Mouse (Mus musculus) adrenal gland, postnatal 25 days (tissue): Measurements from ENCODE around the gene Olfr131. TPM values are rescaled to one million over a fixed set of nuclear protein-coding genes. Genes with fewer than 3 reads are reported as not detected.
"Not testable (repeated sequence)": the region's sequence is repeated elsewhere in the genome, so short reads cannot be mapped to it uniquely, and the experiment has no call there.

Experiments used
- DNase-seq: peaks from one replicate; pipeline ENCODE4 v3.0.0; 2021; ENCODE audit warnings: mixed read lengths
- long read RNA-seq: library from polyadenylated mRNA; stranded (forward); transcript quantifications from one replicate; pipeline ENCODE4 v2.0.0, GENCODE M21; 2021
- total RNA-seq: library from RNA; stranded (reverse); gene quantifications from 2 replicates; pipeline ENCODE4 v1.2.3, GENCODE M21; 2021

Gene Olfr131
- not detected in 2 replicates for total RNA-seq
- long read RNA-seq, result 0 reads

- DNase-seq, result no peak
Measured at GRCm38 (mm10) chr17:38088593-38088992, at the start of gene Olfr131. Gene Olfr131, minus strand, starts transcription at chr17:38088693.

DNA sequence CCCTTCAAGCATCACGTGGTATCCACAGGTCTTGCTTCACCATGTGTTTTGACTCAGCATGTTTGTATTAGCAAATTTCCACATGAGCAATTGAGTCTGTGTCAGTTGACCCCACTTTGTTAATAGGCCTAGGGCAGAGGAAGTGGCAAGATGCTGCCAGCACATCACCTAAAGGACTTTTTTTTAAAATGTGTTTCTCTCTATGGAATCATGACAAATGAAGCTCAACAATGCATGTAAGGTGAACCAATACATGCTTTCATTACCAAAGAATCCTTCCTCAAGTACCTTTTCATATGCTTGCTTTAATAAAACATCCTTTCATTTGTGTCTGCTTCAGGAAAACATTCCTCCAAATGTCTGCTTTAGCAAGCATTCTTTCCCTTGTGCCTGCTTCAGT lies 45.9 kb upstream of the Olfr131 start, which contains the start of gene Olfr132:
TSS of gene Olfr132 (minus strand) at position 101 of the 400 bp plus-strand sequence.
- DNase-seq, result no peak

GRCm38 (mm10) chr17:38125371-38125770 lies 36.9 kb upstream of the Olfr131 start:
- DNase-seq, result not testable (repeated sequence)

- not testable (repeated sequence) for DNase-seq
Measured at GRCm38 (mm10) chr17:38124199-38124598, 35.7 kb upstream of the Olfr131 start.

DNA sequence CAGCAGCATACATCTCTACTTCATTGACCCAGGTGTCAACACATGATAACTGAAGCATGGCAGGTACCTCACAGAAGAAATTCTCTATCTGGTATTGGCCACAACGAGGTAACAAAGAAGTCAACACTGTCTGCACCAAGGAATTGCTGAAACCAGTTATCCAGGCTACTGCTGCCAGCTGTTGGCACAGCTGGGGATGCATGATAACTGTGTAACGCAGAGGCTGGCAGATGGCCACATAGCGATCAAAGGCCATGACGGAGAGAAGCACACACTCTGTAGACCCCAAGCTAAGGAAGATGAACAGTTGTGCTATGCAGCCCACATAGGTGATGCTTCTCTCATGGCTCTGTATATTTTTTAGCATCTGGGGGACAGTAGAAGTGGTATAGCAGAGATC lies 6.1 kb downstream of the Olfr131 start:
- DNase-seq, result no peak

DNA sequence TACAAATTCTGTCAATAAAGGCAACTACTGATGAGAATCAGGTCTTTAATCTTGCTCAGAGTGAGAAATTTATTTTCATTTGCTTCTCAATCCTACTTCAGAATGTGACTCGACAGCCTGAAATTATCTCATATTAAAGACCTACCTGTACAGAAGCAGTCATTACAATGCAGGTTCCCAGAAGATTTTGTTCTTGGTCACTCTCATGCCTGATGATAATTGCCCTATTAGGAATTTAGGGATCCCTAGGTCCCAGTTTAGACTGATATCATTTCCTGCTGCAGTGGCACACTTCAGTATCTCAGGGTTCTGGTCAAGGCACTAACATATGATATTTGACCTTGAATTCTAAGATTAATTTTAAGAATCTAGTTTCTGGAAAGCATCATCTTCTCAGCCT lies 24.9 kb downstream of the Olfr131 start, which contains the start of gene Olfr130:
TSS of gene Olfr130 (plus strand) at position 301 of the 400 bp plus-strand sequence.
- no peak for DNase-seq

DNA sequence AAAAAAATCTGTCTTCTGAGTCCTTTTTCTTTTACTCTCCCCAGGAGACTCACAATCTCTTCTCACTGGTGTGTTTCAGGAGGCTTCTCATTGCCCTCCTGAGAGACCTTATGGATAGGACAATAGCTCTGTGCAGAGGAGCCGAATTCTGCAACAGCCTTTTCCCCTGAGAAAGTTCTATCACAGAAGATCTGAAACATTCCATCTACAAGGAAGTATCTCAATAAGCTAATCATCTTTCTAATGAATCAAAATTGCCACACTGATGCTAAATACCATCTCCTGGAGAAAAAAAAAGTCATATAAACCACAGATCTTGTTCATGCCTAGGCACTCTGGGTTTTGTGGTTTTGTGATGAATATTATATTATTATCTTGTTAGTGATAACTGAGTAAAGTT lies 28.5 kb downstream of the Olfr131 start, which contains the start of gene Olfr129:
TSS of gene Olfr129 (minus strand) at position 101 of the 400 bp plus-strand sequence.
- no peak for DNase-seq

Other genes with a start within 250 kb of the Olfr131 start
- not detected in 2 replicates for gene Olfr126, start 241.2 kb downstream of the Olfr131 start, total RNA-seq
- gene Olfr127, start 188.3 kb downstream of the Olfr131 start, total RNA-seq, result not detected in 2 replicates
- not detected in 2 replicates for gene Olfr128, start 168.1 kb downstream of the Olfr131 start, total RNA-seq
- gene Olfr761, start 135.6 kb downstream of the Olfr131 start, total RNA-seq, result not detected in 2 replicates
- gene Olfr129, start 28.6 kb downstream of the Olfr131 start, total RNA-seq, result not detected in 2 replicates
- gene Olfr130, start 24.8 kb downstream of the Olfr131 start, total RNA-seq, result not detected in 2 replicates
- gene Olfr132, start 45.8 kb upstream of the Olfr131 start, total RNA-seq, result not detected in 2 replicates
- gene Olfr133, start 56.6 kb upstream of the Olfr131 start, total RNA-seq, result not detected in 2 replicates
- gene Olfr134, start 82.7 kb upstream of the Olfr131 start, total RNA-seq, result not detected in 2 replicates
- not detected in 2 replicates for gene Olfr135, start 115.6 kb upstream of the Olfr131 start, total RNA-seq
- gene Olfr138, start 172.3 kb upstream of the Olfr131 start, total RNA-seq, result not detected in 2 replicates
- gene Olfr137, start 218.9 kb upstream of the Olfr131 start, total RNA-seq, result not detected in 2 replicates
- gene Olfr136, start 241.1 kb upstream of the Olfr131 start, total RNA-seq, result not detected in 2 replicates